Mouse (Mus musculus): Measurements from ENCODE around the gene Zbtb16. TPM values are rescaled to one million over a fixed set of nuclear protein-coding genes. Genes with fewer than 3 reads are reported as not detected.

The Zbtb16 gene
- polyA plus RNA-seq, 1 experiment, result 22.4 TPM

DNA sequence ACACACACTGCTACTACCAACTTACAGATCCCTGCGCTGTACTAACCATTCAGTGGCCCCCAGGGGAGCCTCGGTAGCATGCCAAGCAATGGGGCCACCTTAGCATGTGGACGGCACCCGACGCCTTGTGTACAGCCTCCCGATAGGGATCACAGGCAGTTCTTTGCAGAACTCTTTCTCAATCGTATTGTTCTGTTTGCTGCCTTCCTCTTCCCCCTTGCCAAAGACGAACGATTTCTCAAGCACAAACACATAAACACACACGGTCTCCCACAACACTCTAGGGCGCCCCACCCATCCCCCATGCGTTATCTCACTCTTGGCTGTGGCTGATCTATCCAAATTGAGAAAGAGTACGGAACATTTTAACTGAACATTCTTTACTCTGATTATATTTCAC is 91.1 kb downstream of the Zbtb16 start:
- DNase-seq (ENCODE audit: low read depth), result peak; percentile 81

DNA sequence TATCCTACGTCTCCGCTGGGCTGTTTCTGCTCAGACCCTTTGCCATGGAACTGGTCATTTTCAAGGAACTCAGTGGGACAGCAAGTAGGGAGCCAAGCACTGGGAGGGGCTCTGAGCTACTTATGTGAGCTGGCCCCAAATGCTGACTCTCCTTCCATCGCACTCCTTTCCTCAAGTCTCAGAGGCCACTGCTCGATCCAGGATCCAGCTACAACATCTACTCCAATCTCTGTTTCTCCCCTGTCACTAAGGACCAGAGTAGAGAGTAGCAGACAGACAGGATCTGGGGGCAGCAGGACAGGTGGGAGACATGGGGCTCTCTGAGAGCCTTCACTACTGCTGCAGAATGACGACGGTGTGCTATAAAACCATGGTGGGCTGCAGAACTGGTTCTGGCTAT is 91.6 kb downstream of the Zbtb16 start:
- no peak for DNase-seq (ENCODE audit: low read depth)

DNA sequence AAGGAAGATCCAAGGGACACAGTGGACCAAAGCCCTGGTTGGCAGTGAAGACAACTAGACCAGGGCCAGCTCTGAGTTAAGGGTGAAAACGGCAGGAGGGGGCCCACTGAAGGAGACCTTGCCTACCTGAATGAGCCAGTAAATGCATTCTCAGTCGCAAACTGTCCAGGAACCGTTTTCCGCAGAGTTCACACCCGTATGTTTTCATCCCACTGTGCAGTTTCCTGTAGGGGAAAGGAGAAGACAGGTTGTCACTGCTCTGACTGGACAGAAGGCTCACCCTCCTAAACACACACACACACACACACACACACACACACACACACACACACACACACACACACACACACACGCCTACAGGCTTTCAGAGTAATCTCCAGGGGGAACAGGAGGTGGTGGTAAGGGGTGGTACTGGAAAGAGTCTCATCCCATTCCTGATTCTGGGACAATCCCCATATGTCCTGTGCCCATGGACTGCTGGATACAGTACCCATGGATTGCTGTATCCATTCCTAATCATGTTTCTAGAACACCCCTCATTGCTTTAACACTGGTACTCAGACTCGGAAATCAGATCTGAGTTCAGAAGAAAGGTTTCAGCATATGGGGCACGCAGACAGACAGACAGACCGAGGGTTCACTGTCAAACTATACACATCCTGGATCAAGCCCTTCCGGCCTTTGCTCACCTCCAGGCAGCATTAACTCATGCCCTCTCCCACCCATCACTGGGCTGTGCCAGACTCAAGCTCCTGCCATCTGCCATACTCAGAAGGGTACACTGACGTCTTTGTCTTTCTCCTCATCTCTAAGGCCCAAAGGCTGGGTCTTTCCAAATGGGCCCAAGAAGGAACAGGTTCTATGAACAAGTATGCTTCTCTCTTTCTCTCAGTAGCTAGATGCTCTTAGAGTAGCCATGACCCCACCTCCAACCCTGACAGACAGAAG is 92.4 kb downstream of the Zbtb16 start:
- DNase-seq (ENCODE audit: low read depth), result no peak

DNA sequence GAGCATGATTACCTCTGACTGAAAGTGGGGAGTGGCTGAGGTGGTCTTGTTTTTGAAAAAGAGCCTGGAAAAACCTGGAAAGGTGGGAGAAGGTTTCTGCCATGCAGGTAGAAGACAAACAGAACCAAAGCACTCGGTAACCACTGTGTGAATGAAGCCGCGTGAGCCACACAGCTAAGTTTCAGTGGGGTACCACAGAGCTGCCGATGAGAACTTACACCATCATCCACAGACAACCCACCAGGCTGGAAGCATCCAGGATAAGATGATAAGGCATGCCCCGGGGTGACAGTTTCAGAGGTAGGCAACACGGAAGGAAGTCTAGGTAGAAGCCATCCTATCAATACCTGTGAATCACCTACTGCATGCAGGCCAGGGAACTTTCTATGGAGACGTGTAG is 93.9 kb downstream of the Zbtb16 start:
- DNase-seq (ENCODE audit: low read depth), result no peak

DNA sequence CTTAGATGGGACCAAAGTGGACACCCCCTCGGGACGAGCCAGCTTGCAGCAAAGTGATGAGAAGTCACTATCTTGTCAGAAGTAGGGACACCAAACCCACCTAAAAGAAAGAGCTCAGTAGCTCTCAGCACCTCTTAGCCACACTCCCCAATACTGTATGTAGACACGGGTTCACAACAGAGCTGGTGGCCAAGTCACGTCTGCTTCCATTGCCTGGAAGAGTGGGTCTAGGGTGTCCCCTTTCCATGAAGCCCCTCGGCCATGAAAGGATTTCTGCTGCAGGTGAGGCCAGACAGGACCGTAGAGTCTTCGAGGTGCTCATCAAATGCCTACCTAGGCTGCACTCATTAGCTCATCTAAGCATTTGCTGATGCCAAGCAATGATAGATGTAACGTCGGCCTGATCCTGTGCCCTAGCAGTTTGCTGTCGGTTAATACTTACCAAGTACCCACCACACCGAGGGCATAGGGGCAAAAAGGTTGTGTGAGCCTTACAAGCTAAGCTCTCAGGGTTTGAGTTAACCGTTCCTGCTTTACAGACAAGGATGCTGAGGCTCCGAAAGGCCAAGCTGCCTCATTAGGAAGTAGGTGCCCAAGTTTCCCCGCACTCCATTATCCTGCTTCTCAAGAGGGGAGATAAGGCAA is 94.5 kb downstream of the Zbtb16 start:
- DNase-seq (ENCODE audit: low read depth), result no peak

DNA sequence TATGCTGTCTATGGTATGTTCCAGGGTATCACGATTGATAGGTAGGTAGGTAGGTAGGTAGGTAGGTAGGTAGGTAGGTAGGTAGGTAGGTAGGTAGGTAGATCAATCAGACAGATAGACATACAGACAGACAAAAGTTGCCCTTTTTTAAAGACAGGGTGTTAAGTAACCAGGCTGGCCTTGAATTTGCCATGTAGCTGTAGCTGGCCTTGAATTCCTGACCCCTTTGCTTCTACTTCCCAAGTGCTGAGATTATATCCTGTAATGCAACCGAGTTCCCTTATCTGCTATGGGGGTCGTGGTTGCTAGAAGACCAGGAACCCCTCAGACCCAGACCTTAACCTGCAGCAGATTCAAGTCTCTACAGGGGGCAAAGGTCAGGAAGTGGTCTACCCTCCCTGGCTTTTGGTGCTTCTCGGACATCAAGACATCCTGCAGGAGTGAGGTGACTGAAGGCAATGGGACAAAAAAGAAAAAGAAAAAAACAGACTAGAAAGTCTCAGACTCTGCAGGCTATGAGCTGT is 95.2 kb downstream of the Zbtb16 start:
- DNase-seq (ENCODE audit: low read depth), result no peak

DNA sequence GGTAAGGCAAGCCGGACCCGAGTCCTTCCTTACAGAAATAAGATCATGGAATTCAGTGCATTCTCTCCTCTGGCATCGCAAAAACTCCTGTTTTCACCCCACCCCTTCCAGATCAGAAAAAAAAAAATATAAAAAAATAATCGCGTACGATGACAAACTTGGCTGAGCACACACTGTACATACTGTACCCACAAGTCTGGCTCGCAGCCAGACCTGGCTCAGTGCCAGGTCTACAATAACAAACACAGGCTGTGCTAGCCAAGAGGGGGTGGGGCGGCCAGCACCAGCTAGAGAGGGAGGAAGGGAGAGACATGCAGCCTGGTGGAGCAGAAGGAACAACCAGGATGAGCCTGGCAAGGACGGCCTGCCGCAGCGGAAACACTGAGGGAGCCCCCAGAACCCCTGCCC is 95.9 kb downstream of the Zbtb16 start:
- peak; percentile 73 for DNase-seq (ENCODE audit: low read depth)

DNA sequence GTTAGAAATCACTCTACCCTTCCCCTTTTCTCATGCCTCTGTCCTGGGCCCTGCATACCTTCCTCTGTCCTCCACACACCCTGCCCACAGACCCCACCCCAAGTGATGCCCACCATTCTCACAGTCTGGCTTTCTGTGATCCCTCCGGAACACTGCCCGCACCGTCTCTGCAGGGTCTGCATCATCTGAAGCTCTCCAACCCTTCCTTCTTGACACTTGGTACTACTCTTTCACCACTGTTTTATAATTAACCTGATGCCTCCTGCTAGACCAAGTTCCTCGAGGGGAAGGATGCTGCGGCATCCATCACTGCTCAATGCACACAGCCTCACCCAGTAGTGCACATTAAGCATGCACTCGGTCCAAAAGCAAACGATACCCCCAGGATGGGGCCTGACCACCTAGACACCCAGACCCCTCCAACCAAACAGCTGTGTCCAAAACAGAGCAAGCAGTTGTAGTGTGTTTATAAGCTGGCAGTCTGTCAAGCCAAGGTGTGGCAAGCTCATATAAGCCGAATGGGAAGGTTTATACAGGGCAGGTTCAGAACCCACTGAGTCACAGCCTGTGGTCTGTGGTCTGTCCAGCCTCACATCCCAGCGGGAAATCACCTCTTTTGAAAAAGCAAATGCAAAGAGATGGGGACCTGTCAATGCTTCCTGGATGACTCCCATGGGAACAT is 97.1 kb downstream of the Zbtb16 start:
- DNase-seq (ENCODE audit: low read depth), result no peak

DNA sequence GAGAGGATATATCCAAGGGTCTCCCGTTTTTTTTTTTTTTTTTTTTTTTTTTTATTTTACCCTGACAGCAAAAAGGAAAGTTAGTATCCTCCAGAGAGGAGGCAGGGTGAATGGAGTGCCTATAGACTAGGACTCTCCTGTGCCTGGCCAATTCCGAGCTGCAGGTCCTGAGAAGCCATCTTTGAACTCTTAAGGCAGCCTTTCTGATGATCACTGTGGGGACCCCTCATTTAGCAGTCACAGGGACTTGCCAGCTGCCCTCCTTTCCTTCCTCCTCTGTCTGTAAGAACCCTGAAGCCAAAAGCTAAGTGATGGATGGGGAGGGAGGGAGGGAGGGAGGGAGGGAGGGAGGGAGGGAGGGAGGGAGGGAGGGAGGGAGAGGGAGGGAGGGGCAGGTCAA is 98.1 kb downstream of the Zbtb16 start:
- no peak for DNase-seq (ENCODE audit: low read depth)

DNA sequence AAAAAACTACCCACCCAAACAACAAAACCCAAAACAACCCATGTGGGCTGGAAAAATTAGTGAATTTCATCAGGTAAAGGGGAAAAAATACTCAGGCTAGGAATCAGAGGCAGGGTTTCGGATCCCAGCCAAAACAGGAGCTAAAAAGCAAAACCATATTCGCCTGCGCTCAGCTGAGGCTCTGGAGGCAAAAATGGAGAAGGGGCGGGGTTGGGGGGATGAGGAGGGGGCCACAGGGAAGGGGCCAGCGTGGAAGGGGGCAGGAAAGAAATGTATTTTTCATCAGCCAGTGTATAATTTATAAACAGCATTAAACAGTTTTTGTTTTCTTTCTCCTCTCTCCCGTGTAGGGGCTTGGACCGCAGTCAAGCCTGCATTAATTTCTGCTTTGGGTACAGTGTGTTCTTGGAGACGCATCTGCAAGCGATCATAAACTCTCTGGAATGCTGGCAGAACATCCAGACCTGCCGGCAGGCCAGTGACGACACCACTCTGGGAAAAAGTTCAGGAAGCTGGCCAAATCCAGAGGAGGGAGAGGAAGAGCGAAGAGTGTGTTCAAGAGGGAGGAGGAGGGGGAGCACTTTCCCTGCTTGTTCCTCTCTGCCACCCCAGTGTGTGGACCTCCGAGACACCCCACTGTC is 98.7 kb downstream of the Zbtb16 start:
- peak; percentile 93 for DNase-seq (ENCODE audit: low read depth)

DNA sequence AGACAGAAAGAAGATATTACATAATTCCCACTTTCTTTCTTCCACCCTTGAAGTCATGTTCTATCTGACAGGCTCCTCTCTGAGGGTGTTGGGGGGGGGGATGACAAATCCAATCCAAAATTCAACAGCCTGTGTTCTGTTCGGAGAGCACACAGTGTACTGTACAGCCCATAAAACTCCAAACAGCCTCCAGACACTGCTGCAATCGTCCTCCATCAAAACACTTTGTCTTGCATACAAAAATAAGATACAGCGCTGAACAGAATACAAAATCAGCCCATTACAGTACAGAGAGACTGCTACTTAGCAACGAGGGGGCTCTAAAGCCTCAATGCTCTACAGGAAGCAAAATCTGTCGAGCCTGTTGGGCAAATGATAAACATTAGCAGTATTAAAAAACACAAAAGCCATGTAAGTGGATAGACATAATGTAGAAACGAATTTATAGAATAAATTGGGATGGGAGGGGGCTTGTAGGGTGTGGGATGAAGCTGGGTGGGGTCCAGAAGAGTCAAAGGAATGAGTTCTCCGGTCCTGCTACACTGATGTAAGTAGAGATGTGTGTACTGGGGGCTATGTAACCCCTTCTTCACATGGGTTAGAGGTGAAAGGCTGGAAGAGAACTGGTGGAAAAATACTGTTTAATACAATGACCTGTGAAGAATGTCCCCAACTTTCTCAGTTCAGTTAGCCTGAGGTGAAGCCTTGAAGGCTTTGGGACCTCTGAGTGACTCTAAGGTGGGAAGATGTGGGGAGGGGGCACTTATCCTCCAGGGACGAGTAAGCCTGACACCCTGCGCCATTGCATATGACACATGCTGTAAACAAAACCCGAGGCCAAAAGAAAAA is 99.4 kb downstream of the Zbtb16 start:
- peak; percentile 88 for DNase-seq (ENCODE audit: low read depth)

DNA sequence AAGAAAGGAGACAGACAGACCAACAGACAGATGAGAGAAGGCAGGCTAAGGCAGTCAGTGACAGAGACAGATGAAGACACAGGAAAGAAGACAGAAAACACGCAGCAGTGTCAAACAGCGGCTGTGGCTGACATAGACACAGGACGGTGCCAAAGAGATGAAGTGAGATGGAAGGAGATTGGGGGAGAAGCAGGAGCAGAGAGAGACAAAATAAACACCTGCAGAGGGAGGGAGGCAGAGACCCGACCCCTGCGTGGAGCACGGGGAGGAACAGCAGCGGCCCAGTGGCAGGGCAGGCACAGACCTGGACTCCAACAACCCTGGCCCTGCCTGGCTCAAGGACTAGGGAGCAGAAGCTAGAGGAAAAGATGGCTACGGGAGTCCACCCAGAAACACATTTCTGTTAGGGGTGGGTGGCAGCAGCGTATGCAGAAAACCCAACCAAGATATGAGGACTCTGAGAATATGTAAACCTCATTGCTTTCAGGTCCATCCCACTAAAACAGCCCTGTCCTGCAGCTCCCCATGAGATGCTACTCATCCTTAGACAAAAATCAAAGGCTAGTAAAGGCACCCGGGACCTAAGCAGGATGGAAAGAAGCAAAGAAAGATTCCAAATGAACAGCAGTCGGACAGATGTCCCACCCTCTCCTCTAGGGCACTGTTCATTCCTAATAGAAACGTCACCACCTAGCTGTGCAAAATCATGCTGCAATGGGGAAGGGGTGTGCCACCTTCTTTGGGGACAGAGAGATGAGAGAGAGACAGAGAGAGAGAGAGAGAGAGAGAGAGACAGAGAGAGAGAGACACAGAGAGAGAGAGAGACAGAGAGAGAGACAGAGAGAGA is 100.3 kb downstream of the Zbtb16 start:
- DNase-seq (ENCODE audit: low read depth), result no peak

DNA sequence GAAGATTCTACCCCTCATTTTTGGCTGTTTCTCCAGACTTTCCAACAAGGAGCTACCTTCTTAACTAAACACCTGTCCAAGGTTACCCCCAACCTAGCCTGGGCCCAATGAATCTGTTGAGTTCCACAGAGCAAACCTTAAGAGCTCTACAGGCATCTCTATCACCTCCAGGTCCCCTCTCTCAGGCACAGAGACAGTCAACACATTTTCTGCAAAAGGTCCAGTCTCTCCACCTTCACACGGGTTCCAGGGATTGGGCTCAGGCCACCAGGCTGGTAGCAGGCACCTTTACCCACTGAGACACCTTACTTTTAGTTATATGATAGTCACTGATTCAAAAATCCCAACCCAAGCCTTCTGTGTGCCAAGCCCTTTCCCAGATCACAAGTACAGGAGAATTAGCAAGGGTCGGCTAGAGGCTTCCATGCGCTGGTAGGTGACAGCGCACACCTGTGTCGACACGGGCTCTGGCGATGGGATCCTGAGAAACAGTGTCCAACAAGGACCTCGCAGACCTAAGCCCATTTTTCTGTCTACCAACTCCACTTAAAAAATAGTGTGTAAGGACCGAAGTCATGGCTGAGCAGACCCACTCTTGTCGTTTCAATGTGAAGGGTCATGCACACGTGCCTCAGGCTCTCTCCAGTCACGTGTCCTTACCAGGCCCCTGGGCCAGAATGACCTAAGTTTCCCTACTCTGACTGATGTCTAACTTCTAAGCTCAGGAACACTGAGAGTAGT is 101.1 kb downstream of the Zbtb16 start:
- no peak for DNase-seq (ENCODE audit: low read depth)

DNA sequence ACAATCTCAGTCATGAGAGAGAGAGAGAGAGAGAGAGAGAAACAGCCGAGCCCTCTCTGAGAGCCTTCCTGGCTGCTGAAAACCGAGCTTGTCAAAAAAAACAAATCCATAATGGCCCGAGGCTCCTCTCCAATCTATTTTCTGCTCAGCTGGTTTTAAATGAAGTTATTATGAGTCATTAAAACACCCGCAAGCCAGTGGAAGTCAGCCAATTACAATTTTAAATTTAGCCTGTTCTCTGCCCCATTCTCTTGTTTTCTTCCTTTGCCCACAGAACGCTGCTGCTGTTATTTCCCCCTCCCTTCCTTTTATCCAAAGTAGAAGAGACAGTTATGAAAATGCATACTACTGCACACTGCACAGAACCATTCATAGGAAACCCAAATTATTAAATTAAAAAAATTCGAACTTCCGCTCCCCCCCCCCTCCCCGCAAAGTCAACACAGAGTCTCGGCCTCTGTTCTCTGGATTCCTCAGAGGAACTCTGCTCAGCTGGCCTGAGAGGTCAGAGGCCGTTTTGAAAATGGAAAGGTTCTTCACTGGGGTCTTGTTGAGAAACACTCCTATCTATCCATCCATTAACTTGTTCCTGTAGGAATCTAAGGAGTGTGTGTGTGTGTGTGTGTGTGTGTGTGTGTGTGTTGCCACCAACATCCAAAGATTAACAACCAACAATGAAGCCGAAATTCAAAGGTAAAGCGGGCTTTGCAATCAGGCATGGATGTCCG is 102.0 kb downstream of the Zbtb16 start:
- DNase-seq (ENCODE audit: low read depth), result no peak

DNA sequence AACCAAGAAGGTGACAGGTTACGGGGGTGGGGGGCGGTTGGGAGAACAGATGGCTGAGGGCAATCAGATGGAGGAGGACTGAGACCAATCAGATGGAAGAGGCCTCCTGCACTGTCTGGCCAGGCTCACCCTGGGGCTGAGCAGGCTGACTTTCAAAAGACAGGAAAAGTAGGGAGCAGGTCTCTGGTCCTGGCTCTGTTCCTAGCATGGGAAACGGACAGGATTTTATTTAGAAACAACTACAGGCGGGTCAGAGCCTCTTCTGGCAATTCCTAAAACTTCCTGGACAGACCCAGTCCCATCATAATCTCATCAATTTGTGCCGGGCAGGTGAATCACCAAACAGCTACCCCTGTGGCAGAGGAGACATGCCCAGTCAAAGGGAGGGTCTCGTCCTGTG is 102.9 kb downstream of the Zbtb16 start:
- DNase-seq (ENCODE audit: low read depth), result no peak

DNA sequence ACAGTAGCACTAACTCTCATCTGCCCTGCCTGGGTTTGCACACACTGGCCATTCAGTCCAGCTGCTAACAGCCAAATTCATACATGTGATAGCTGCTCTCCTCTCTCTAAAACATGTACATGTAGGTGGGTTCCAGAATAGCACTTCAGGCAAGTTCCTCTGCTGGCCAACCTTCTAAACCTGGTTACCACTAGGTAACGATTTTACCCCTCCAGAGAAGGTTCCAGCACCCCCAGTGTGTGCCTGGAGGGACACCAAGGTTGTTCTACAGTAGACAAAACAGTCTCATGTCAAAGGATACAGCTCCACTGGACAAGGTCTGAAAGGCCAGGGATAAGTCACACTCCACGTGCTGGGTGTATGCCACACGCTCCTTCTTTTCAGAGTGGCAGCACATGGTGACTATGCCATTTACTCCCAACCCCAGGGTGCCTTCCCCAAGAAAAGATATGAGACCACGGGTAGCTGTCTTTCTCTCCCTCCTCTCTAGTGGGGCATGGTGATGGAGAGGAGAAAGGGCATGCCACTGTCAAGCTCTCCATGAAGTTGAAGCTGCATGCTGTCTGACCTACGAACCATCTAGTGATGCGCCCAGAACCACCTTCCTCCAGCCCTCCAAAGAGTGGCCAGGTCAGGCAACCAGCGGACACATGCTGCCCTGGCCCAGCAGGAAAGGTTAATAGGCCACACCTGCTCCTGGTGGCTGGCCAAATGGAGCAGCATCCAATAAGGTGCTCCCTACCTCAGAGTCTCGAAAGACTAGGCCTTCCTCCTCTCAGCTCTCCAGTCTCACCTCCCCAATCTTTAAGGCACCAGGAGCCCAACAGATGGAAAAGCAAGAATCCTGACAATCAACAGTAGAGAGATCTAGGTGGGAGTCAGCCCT is 104.1 kb downstream of the Zbtb16 start:
- no peak for DNase-seq (ENCODE audit: low read depth)

DNA sequence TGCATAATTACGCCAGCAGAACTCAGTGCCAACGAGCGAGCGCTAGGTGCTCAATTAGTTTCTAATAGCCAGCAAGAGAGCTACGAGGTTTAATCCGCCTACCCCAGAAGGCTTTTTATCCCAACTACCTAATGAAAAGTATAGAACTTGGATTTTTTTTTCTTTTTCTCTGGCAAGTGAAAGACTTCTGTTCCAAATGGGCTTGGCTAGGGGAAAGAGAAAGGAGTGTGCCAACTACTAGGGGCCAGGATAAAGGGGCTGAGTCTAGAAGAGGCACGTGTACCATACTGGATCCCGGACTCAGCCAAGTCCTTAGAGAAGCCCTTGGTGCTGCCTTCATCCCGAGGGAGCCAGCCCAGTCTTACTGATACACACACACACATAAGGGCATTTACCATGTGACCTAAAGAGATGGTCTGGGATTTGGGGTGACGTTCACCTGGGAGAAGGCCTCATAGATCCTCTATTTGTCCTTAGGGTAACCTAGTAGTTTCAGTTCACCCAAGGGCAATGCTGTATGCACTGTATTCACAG is 105.5 kb downstream of the Zbtb16 start:
- DNase-seq (ENCODE audit: low read depth), result no peak
